Mouse (Mus musculus): Measurements from ENCODE around the gene Zpbp2.
"Not testable (repeated sequence)": the region's sequence is repeated elsewhere in the genome, so short reads cannot be mapped to it uniquely, and the experiment has no call there.

Zpbp2 gene

GRCm38 (mm10) chr11:98590548-98591445 is 39.9 kb downstream of the Zpbp2 start:
- DNase-seq (ENCODE audit: low read depth, low spot score), result no peak

DNA sequence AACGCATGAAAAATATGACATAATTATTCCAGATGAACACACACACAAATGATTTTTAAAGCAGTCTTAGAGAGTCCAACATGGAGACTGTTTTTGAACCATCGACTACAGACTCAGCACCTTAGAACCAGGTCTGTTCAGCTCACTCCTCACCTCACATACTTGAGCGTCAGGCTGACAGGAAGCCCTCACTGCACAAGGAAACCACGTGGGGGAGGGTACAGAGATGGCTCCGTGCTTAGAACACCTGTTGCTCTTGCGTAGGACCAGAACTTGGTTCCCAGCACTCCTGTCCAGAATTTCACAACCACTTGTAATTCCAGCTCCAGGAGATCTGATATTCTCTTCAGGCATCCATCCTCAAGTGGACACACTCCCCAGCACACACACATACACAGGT is 44.1 kb downstream of the Zpbp2 start:
- DNase-seq (ENCODE audit: low read depth, low spot score), result no peak

- DNase-seq (ENCODE audit: low read depth, low spot score), result no peak
Observed at GRCm38 (mm10) chr11:98595473-98595872, 44.6 kb downstream of the Zpbp2 start.

- DNase-seq (ENCODE audit: low read depth, low spot score), result no peak
Observed at GRCm38 (mm10) chr11:98595955-98596354, 45.1 kb downstream of the Zpbp2 start.

GRCm38 (mm10) chr11:98597363-98597762 is 46.5 kb downstream of the Zpbp2 start:
- peak; percentile 6 for DNase-seq (ENCODE audit: low read depth, low spot score)

GRCm38 (mm10) chr11:98597991-98598390 is 47.1 kb downstream of the Zpbp2 start, which contains the start of gene Lrrc3c:
TSS of gene Lrrc3c (plus strand) at chr11:98598291.
- DNase-seq (ENCODE audit: low read depth, low spot score), result no peak

DNA sequence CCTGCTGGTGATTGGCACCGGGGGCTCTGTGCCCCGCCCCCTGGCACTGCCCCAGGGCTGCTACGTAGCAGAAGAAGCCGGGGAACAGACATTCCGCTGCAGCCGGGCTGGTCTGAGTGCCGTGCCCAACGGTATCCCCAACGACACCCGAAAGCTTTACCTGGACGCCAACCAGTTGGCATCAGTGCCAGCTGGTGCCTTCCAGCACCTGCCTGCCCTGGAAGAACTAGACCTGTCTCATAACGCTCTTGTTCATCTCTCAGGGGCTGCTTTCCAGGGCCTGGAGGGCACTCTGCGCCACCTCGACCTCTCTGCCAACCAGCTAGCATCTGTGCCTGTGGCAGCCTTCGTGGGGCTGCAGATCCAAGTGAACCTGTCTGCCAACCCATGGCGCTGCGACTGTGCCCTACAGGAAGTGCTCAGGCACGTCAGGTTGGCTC is 48.0 kb downstream of the Zpbp2 start:
- DNase-seq (ENCODE audit: low read depth, low spot score), result no peak

DNA sequence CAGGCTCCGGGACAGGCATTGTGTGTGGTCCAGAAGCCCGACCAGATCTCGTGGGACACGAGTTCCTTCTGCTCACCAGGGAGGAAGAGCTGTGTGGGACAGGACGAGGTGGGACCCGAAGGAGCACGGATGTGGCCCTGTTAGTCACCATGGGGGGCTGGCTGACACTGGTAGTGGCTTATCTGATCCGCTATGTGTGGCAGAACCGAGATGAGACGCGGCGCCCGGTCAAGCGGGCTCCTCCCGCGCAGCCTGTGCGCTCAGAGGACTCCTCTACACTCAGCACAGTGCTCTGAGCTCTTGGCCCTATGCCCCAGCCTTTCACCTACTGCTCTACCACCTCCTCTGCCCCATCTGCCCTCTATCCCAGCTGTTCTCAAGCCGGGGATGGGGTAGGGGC is 48.4 kb downstream of the Zpbp2 start:
- no peak for DNase-seq (ENCODE audit: low read depth, low spot score)

DNA sequence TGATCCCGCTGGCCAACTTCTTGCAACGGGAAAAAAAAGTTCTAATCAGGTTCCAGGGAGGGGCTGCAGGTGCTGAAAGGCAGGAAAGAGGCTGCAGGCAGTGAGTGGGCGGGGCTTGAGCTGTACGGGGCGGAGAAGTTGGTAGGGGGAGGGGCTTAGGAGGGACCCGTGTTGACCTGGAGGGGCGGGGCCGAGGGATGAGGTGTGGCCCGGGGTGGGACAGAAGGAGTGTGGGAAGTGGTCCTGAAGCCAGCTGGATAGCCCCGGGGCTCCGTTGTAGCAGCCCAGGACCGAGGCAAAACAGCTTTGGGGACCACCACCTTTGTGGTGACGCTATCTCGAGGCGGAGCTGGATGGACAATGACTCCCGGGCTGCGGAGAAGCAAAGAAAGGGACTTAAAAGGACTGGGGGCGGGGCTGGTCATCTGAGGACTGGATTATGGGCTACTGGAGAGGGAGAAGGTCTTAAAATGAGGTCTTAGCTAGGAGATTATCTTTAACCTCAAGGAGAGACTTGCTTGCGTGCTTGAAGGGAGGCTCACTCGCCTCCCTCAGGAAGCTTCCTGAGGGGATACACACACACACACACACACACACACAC is 51.3 kb downstream of the Zpbp2 start:
- no peak for DNase-seq (ENCODE audit: low read depth, low spot score)

DNA sequence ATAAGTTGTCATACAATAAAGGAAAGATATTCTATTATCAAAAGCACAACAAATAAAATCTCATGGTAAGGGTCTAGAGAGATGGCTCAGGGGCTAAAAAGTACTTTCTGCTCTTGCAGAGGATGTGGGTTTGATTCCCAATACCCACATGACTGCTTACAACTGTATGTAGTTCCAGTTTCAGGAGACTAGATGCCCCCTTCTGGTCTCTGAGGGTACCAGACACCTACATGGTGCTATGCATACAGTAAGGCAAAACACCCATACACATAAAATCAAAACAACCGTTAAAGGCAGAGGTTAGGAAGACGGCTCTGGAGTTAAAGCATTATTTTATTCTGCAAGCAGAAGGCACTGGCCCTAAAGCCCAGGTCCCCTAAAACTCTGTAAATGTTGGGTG is 53.1 kb downstream of the Zpbp2 start:
- DNase-seq (ENCODE audit: low read depth, low spot score), result no peak

DNA sequence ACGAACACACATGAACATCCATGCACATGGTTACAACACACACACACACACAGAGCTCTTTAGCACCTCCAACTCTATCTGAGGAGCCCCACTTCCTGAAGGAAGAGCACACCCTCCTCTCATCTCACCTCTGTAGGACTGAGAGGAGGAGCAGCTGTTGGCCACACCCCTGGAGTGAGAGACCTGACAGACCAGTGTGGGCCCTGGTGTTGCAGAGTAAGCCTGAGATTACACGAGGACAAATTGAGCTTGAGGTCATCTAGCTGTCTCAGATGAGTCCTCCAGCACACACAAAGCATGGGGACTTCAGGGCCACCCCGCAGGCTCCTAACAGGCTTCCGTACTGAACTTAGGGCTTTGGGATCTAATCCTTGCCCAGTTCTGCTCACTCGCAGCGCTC is 54.0 kb downstream of the Zpbp2 start:
- DNase-seq (ENCODE audit: low read depth, low spot score), result not testable (repeated sequence)

DNA sequence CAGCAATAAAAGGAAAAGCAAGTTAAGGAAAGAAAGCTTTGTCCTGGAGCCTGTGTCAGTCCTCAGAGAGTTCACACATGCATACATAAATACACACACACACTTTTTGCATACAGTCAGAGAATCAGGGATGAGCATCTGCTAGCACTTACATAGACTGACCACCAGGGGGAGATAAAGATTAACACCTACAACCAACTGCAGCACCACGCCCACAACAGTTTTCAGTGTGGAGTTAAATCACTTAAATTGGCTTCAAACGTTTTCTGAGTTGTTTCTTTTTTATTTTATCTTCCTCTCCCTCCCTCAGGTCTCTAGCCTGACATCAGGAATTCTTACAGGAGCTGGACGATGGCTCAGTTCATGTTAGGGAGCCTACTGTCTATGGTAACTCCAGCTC is 55.9 kb downstream of the Zpbp2 start:
- DNase-seq (ENCODE audit: low read depth, low spot score), result peak; percentile 43

Measured in telencephalon, adult 2 months (tissue).